20 mouse cellular contexts compared by ENCODE assay signal in genomic region chr11:86390308-86390707, GRCm38 (mm10). TPM values are rescaled to one million over a fixed set of nuclear protein-coding genes. Genes with fewer than 3 reads are reported as not detected.
DNase-seq lines count a peak whose midpoint lies in the region; ATAC-seq and TF ChIP-seq lines count a peak whose summit lies in the region.
"Had no signal": no experiment of that assay in that cellular context is flagged by ENCODE, and none has a peak within 500 bp of the region (broad histone marks: within the 10 kb centered on the region; RNA-seq: fewer than 3 reads in every experiment).

No protein-coding gene starts in this region.

- 0 out of 2 replicates have a peak, but pooled peaks cover 12% of the 10 kb centered on the region for H3K4me1 ChIP-seq in intestine, embryonic 15.5 days (replicated peaks)
- peaks cover 8% of the 10 kb centered on the region; the same call in 1 of the 2 replicates for H3K4me1 ChIP-seq in intestine, postnatal 0 days (replicated peaks; ENCODE audit: control insufficient read depth, insufficient read depth, low read length)
- peaks cover 24% of the 10 kb centered on the region for H3K4me1 ChIP-seq in kidney, embryonic 15.5 days
- peaks cover 13% of the 10 kb centered on the region; the same call in 1 of the 2 replicates for H3K4me1 ChIP-seq in small intestine, adult 2 months (ENCODE audit: control insufficient read depth, insufficient read depth, insufficient read length, low read length)

- H3K27ac ChIP-seq in intestine, embryonic 15.5 days = peak overlapping the region; percentile 73
- peak overlapping the region; percentile 3; the same call in 1 of the 2 replicates for H3K27ac ChIP-seq in intestine, postnatal 0 days (ENCODE audit: low read depth, low read length)
- H3K27ac ChIP-seq in kidney, embryonic 15.5 days = peak overlapping the region; percentile 30
- H3K27ac ChIP-seq in small intestine, adult 2 months (ENCODE audit: insufficient read depth, low read depth, low read length) = peak overlapping the region; percentile 17; the same call in 1 of the 2 replicates
- H3K27ac ChIP-seq in gastrocnemius, adult 2 months = no peak overlapping the region
- H3K27ac ChIP-seq: embryonic facial prominence, embryonic 13.5 days; forebrain, embryonic 15.5 days; heart, embryonic 10.5 days; left cerebral cortex, adult 2 months; liver, embryonic 13.5 days; midbrain, embryonic 13.5 days; neural tube, embryonic 13.5 days had no signal

- intact Hi-C loops in gastrocnemius, adult 2 months (cut with DNase I) = no loop called here

- H3K9me3 ChIP-seq in intestine, embryonic 15.5 days = no peaks in the 10 kb centered on the region
- no peaks in the 10 kb centered on the region for H3K9me3 ChIP-seq in intestine, postnatal 0 days (ENCODE audit: control insufficient read depth)
- H3K9me3 ChIP-seq in kidney, embryonic 15.5 days (replicated peaks) = no peaks in the 10 kb centered on the region
- H3K9me3 ChIP-seq: embryonic facial prominence, embryonic 13.5 days; forebrain, embryonic 15.5 days; heart, embryonic 10.5 days; liver, embryonic 13.5 days; midbrain, embryonic 13.5 days; neural tube, embryonic 13.5 days had no signal

- no peak for DNase-seq in gastrocnemius, adult 2 months
- DNase-seq in heart, adult 18-20 months = no peak
- DNase-seq: adrenal gland, adult 8-10 months; cerebellum, adult 9-11 months; gastrocnemius, postnatal 25 days; liver, embryonic 13.5 days; lung, embryonic 14.5 days; thymus, postnatal 25 days had no signal

- H3K36me3 ChIP-seq in intestine, embryonic 15.5 days = no peaks in the 10 kb centered on the region
- H3K36me3 ChIP-seq in intestine, postnatal 0 days (ENCODE audit: control insufficient read depth, insufficient read depth) = no peaks in the 10 kb centered on the region
- no peaks in the 10 kb centered on the region for H3K36me3 ChIP-seq in kidney, embryonic 15.5 days
- H3K36me3 ChIP-seq in small intestine, adult 2 months (ENCODE audit: control insufficient read depth, insufficient read depth, low read length) = no peaks in the 10 kb centered on the region
- H3K36me3 ChIP-seq: embryonic facial prominence, embryonic 13.5 days; forebrain, embryonic 15.5 days; heart, embryonic 10.5 days; liver, embryonic 13.5 days; midbrain, embryonic 13.5 days; neural tube, embryonic 13.5 days had no signal

- H3K4me2 ChIP-seq in intestine, embryonic 15.5 days (replicated peaks) = no peak overlapping the region
- H3K4me2 ChIP-seq in intestine, postnatal 0 days (replicated peaks; ENCODE audit: low read depth) = peak overlapping the region; percentile 1; the same call in 1 of the 2 replicates
- no peak overlapping the region for H3K4me2 ChIP-seq in kidney, embryonic 15.5 days
- H3K4me2 ChIP-seq: embryonic facial prominence, embryonic 13.5 days; forebrain, embryonic 15.5 days; liver, embryonic 13.5 days; lung, embryonic 14.5 days; midbrain, embryonic 13.5 days; neural tube, embryonic 13.5 days had no signal

- H3K9ac ChIP-seq in intestine, embryonic 15.5 days = no peak overlapping the region
- H3K9ac ChIP-seq in intestine, postnatal 0 days (ENCODE audit: low read depth, low read length) = no peak overlapping the region
- no peak overlapping the region for H3K9ac ChIP-seq in kidney, embryonic 15.5 days
- H3K9ac ChIP-seq: embryonic facial prominence, embryonic 13.5 days; forebrain, embryonic 15.5 days; liver, embryonic 13.5 days; lung, embryonic 14.5 days; midbrain, embryonic 13.5 days; neural tube, embryonic 13.5 days had no signal

- H3K4me3 ChIP-seq in intestine, embryonic 15.5 days (replicated peaks) = no peak overlapping the region
- H3K4me3 ChIP-seq in intestine, postnatal 0 days (ENCODE audit: low read depth, low read length) = no peak overlapping the region
- no peak overlapping the region for H3K4me3 ChIP-seq in kidney, embryonic 15.5 days (replicated peaks)
- no peak overlapping the region for H3K4me3 ChIP-seq in small intestine, adult 2 months (ENCODE audit: low read depth, low read length)
- no peak overlapping the region for H3K4me3 ChIP-seq in gastrocnemius, adult 2 months
- H3K4me3 ChIP-seq: embryonic facial prominence, embryonic 13.5 days; forebrain, embryonic 15.5 days; heart, embryonic 10.5 days; left cerebral cortex, adult 2 months; liver, embryonic 13.5 days; midbrain, embryonic 13.5 days; neural tube, embryonic 13.5 days had no signal

- 50% methylated on average over 1 of the region's 1 CpGs for WGBS in intestine, embryonic 15.5 days
- WGBS in intestine, postnatal 0 days = 29% methylated on average over 1 of the region's 1 CpGs
- 59% methylated on average over 1 of the region's 1 CpGs for WGBS in kidney, embryonic 15.5 days
- 23% methylated on average over 1 of the region's 1 CpGs for WGBS in small intestine, adult 2 months

- no peaks in the 10 kb centered on the region for H3K27me3 ChIP-seq in intestine, embryonic 15.5 days (replicated peaks)
- no peaks in the 10 kb centered on the region for H3K27me3 ChIP-seq in intestine, postnatal 0 days (replicated peaks; ENCODE audit: control insufficient read depth, insufficient read depth, low read length)
- no peaks in the 10 kb centered on the region for H3K27me3 ChIP-seq in kidney, embryonic 15.5 days
- H3K27me3 ChIP-seq in small intestine, adult 2 months (ENCODE audit: control insufficient read depth, insufficient read depth, low read length) = no peaks in the 10 kb centered on the region
- H3K27me3 ChIP-seq: embryonic facial prominence, embryonic 13.5 days; forebrain, embryonic 15.5 days; liver, embryonic 13.5 days; midbrain, embryonic 13.5 days; neural tube, embryonic 13.5 days had no signal

- no peak for TF ChIP-seq POLR2A in small intestine, adult 2 months (IDR thresholded peaks at IDR 0.05; ENCODE audit: low read depth, low read length)

- ATAC-seq in intestine, embryonic 15.5 days = peak; percentile 69
- peak; percentile 34 for ATAC-seq in intestine, postnatal 0 days
- ATAC-seq in kidney, embryonic 15.5 days (replicated peaks; ENCODE audit: low FRiP score) = peak; percentile 66; the same call in 1 of the 2 replicates
- no peak for ATAC-seq in cerebellum, adult (ENCODE audit: insufficient number of reproducible peaks, low FRiP score, low TSS enrichment)
- ATAC-seq: forebrain, embryonic 15.5 days; inflammation-experienced regulatory T-cells, adult 6 months; midbrain, embryonic 13.5 days had no signal

- no peak for TF ChIP-seq CTCF in intestine, postnatal 0 days (IDR thresholded peaks at IDR 0.05; ENCODE audit: low read depth)
- no peak for TF ChIP-seq CTCF in small intestine, adult 2 months (IDR thresholded peaks at IDR 0.05; ENCODE audit: extremely low read depth, insufficient read length, insufficient replicate concordance, low read depth, low read length)
- TF ChIP-seq CTCF in gastrocnemius, adult 2 months (IDR thresholded peaks at IDR 0.05) = no peak

RNA-seq across cellular contexts. Expression of gene Med13, which starts 32.9 kb away (rescaled TPM):
- 7.0 and 9.0 TPM in 2 replicates for polyA plus RNA-seq in intestine, embryonic 15.5 days (2015; fragmentation: Nextera tagmentation; extraction: Ambion mirVana)
- polyA plus RNA-seq in intestine, postnatal 0 days (2015; fragmentation: Nextera tagmentation; extraction: Ambion mirVana) = 6.1 and 6.4 TPM in 2 replicates
- 8.5 and 10.2 TPM in 2 replicates for polyA plus RNA-seq in kidney, embryonic 15.5 days (2015; fragmentation: Nextera tagmentation; extraction: Ambion mirVana)
- 5.8 and 21.8 TPM in 2 replicates for polyA plus RNA-seq in small intestine, adult 2 months (2012; rRNA removed)
- total RNA-seq in gastrocnemius, adult 2 months (2021) = 10 to 100 TPM; 42.3 to 43.0 TPM
- total RNA-seq in heart, adult 18-20 months (2021) = 10 to 100 TPM; 32.9 to 36.2 TPM
